Mouse (Mus musculus): Measurements from ENCODE around the gene Ddx27. TPM values are rescaled to one million over a fixed set of nuclear protein-coding genes. Genes with fewer than 3 reads are reported as not detected.
A peak's percentile ranks its signal among the peaks of the same experiment; 100 is the strongest.

Gene Ddx27
- polyA plus RNA-seq, 1 experiment from 2014 or later, result 43.6 TPM

- WGBS, result 80% methylated on average over 5 of the region's 5 CpGs
- H3K36me3 ChIP-seq (ENCODE audit: control insufficient read depth, insufficient read depth, low read length), result no peaks in the 10 kb centered on the region
Observed at GRCm38 (mm10) chr2:167074587-167074986, 59.6 kb downstream of the Ddx27 start.

GRCm38 (mm10) chr2:167076352-167076751, 61.4 kb downstream of the Ddx27 start:
- Histone ChIP-seq H3K4me1 (replicated peaks; ENCODE audit: control insufficient read depth, insufficient read depth, low read length) (peaks cover 13% of the 10 kb centered on the region), H3K9me3 (ENCODE audit: control insufficient read depth, low read length) (no peaks in the 10 kb centered on the region), H3K36me3 (ENCODE audit: control insufficient read depth, insufficient read depth, low read length) (no peaks in the 10 kb centered on the region), H3K4me2 (ENCODE audit: low read depth, low read length) (no peak overlapping the region), H3K4me3 (ENCODE audit: low read length) (no peak overlapping the region), H3K27me3 (ENCODE audit: control insufficient read depth, insufficient read depth, low read depth, low read length) (no peaks in the 10 kb centered on the region), H3K9ac (ENCODE audit: low read length) (no peak overlapping the region), H3K27ac (ENCODE audit: low read length) (no peak overlapping the region)
- 89% methylated on average over 4 of the region's 4 CpGs for WGBS
- ATAC-seq (ENCODE audit: low read depth), result no peak

More at GRCm38 (mm10) chr2:167074587-167074986, 59.6 kb downstream of the Ddx27 start:
- no peaks in the 10 kb centered on the region for H3K27me3 ChIP-seq (ENCODE audit: control insufficient read depth, insufficient read depth, low read depth, low read length)
- ATAC-seq (ENCODE audit: low read depth), result no peak
- no peaks in the 10 kb centered on the region for H3K9me3 ChIP-seq (ENCODE audit: control insufficient read depth, low read length)
- no peak overlapping the region for H3K4me2 ChIP-seq (ENCODE audit: low read depth, low read length)
- H3K4me3 ChIP-seq (ENCODE audit: low read length), result no peak overlapping the region
- H3K27ac ChIP-seq (ENCODE audit: low read length), result no peak overlapping the region
- H3K9ac ChIP-seq (ENCODE audit: low read length), result no peak overlapping the region
- H3K4me1 ChIP-seq (replicated peaks; ENCODE audit: control insufficient read depth, insufficient read depth, low read length), result peaks cover 13% of the 10 kb centered on the region

GRCm38 (mm10) chr2:167076759-167077158, 61.8 kb downstream of the Ddx27 start:
- Histone ChIP-seq H3K27ac (ENCODE audit: low read length) (no peak overlapping the region), H3K36me3 (ENCODE audit: control insufficient read depth, insufficient read depth, low read length) (no peaks in the 10 kb centered on the region), H3K4me1 (replicated peaks; ENCODE audit: control insufficient read depth, insufficient read depth, low read length) (peaks cover 15% of the 10 kb centered on the region), H3K4me2 (ENCODE audit: low read depth, low read length) (no peak overlapping the region), H3K27me3 (ENCODE audit: control insufficient read depth, insufficient read depth, low read depth, low read length) (no peaks in the 10 kb centered on the region), H3K9me3 (ENCODE audit: control insufficient read depth, low read length) (no peaks in the 10 kb centered on the region), H3K9ac (ENCODE audit: low read length) (no peak overlapping the region), H3K4me3 (ENCODE audit: low read length) (no peak overlapping the region)
- WGBS, result 78% methylated on average over 2 of the region's 2 CpGs
- no peak for ATAC-seq (ENCODE audit: low read depth)

GRCm38 (mm10) chr2:167077199-167077962, 62.4 kb downstream of the Ddx27 start:
- ATAC-seq (ENCODE audit: low read depth), result no peak
- H3K36me3 ChIP-seq (ENCODE audit: control insufficient read depth, insufficient read depth, low read length), result no peaks in the 10 kb centered on the region
- no peak overlapping the region for H3K27ac ChIP-seq (ENCODE audit: low read length)
- WGBS, result 71% methylated on average over 11 of the region's 11 CpGs
- H3K9me3 ChIP-seq (ENCODE audit: control insufficient read depth, low read length), result no peaks in the 10 kb centered on the region
- H3K4me3 ChIP-seq (ENCODE audit: low read length), result no peak overlapping the region
- H3K4me1 ChIP-seq (replicated peaks; ENCODE audit: control insufficient read depth, insufficient read depth, low read length), result peaks cover 17% of the 10 kb centered on the region
- H3K27me3 ChIP-seq (ENCODE audit: control insufficient read depth, insufficient read depth, low read depth, low read length), result no peaks in the 10 kb centered on the region
- H3K4me2 ChIP-seq (ENCODE audit: low read depth, low read length), result no peak overlapping the region
- no peak overlapping the region for H3K9ac ChIP-seq (ENCODE audit: low read length)

- no peak overlapping the region for H3K9ac ChIP-seq (ENCODE audit: low read length)
- H3K4me3 ChIP-seq (ENCODE audit: low read length), result no peak overlapping the region
- H3K9me3 ChIP-seq (ENCODE audit: control insufficient read depth, low read length), result no peaks in the 10 kb centered on the region
- H3K27me3 ChIP-seq (ENCODE audit: control insufficient read depth, insufficient read depth, low read depth, low read length), result no peaks in the 10 kb centered on the region
- WGBS, result 26% methylated on average over 7 of the region's 7 CpGs
- H3K27ac ChIP-seq (ENCODE audit: low read length), result no peak overlapping the region
- ATAC-seq (ENCODE audit: low read depth), result no peak
- H3K36me3 ChIP-seq (ENCODE audit: control insufficient read depth, insufficient read depth, low read length), result no peaks in the 10 kb centered on the region
- no peak overlapping the region for H3K4me2 ChIP-seq (ENCODE audit: low read depth, low read length)
- H3K4me1 ChIP-seq (replicated peaks; ENCODE audit: control insufficient read depth, insufficient read depth, low read length), result peaks cover 17% of the 10 kb centered on the region
Observed at GRCm38 (mm10) chr2:167078486-167078885, 63.5 kb downstream of the Ddx27 start.

- peak; percentile 36; the same call in 1 of the 2 replicates for ATAC-seq (ENCODE audit: low read depth)
- H3K4me2 ChIP-seq (ENCODE audit: low read depth, low read length), result no peak overlapping the region
- no peaks in the 10 kb centered on the region for H3K9me3 ChIP-seq (ENCODE audit: control insufficient read depth, low read length)
- no peaks in the 10 kb centered on the region for H3K27me3 ChIP-seq (ENCODE audit: control insufficient read depth, insufficient read depth, low read depth, low read length)
- H3K36me3 ChIP-seq (ENCODE audit: control insufficient read depth, insufficient read depth, low read length), result no peaks in the 10 kb centered on the region
- WGBS, result 36% methylated on average over 9 of the region's 9 CpGs
- H3K9ac ChIP-seq (ENCODE audit: low read length), result no peak overlapping the region
- no peak overlapping the region for H3K4me3 ChIP-seq (ENCODE audit: low read length)
- no peak overlapping the region; the same call in none of the 2 replicates for H3K27ac ChIP-seq (ENCODE audit: low read length)
- peaks cover 17% of the 10 kb centered on the region for H3K4me1 ChIP-seq (replicated peaks; ENCODE audit: control insufficient read depth, insufficient read depth, low read length)
Observed at GRCm38 (mm10) chr2:167078931-167079495, 64.0 kb downstream of the Ddx27 start.

- Histone ChIP-seq H3K4me3 (ENCODE audit: low read length) (no peak overlapping the region), H3K9me3 (ENCODE audit: control insufficient read depth, low read length) (no peaks in the 10 kb centered on the region), H3K4me2 (ENCODE audit: low read depth, low read length) (no peak overlapping the region), H3K36me3 (ENCODE audit: control insufficient read depth, insufficient read depth, low read length) (no peaks in the 10 kb centered on the region), H3K4me1 (replicated peaks; ENCODE audit: control insufficient read depth, insufficient read depth, low read length) (peaks cover 17% of the 10 kb centered on the region), H3K27ac (ENCODE audit: low read length) (no peak overlapping the region; the same call in 1 of the 2 replicates), H3K9ac (ENCODE audit: low read length) (no peak overlapping the region), H3K27me3 (ENCODE audit: control insufficient read depth, insufficient read depth, low read depth, low read length) (no peaks in the 10 kb centered on the region)
- 42% methylated on average over 18 of the region's 18 CpGs for WGBS
- peak; percentile 48 for ATAC-seq (ENCODE audit: low read depth)
Observed at GRCm38 (mm10) chr2:167079535-167080257, 64.7 kb downstream of the Ddx27 start.

GRCm38 (mm10) chr2:167080387-167080786, 65.4 kb downstream of the Ddx27 start:
- 64% methylated on average over 3 of the region's 3 CpGs for WGBS
- Histone ChIP-seq H3K9ac (ENCODE audit: low read length) (no peak overlapping the region), H3K4me3 (ENCODE audit: low read length) (no peak overlapping the region), H3K36me3 (ENCODE audit: control insufficient read depth, insufficient read depth, low read length) (no peaks in the 10 kb centered on the region), H3K4me2 (ENCODE audit: low read depth, low read length) (no peak overlapping the region), H3K27ac (ENCODE audit: low read length) (no peak overlapping the region), H3K9me3 (ENCODE audit: control insufficient read depth, low read length) (no peaks in the 10 kb centered on the region), H3K4me1 (replicated peaks; ENCODE audit: control insufficient read depth, insufficient read depth, low read length) (peaks cover 17% of the 10 kb centered on the region), H3K27me3 (ENCODE audit: control insufficient read depth, insufficient read depth, low read depth, low read length) (no peaks in the 10 kb centered on the region)
- no peak for ATAC-seq (ENCODE audit: low read depth)

- Histone ChIP-seq H3K9me3 (ENCODE audit: control insufficient read depth, low read length) (no peaks in the 10 kb centered on the region), H3K4me3 (ENCODE audit: low read length) (no peak overlapping the region), H3K4me2 (ENCODE audit: low read depth, low read length) (no peak overlapping the region), H3K4me1 (replicated peaks; ENCODE audit: control insufficient read depth, insufficient read depth, low read length) (peaks cover 17% of the 10 kb centered on the region), H3K36me3 (ENCODE audit: control insufficient read depth, insufficient read depth, low read length) (no peaks in the 10 kb centered on the region), H3K27ac (ENCODE audit: low read length) (no peak overlapping the region), H3K9ac (ENCODE audit: low read length) (no peak overlapping the region), H3K27me3 (ENCODE audit: control insufficient read depth, insufficient read depth, low read depth, low read length) (no peaks in the 10 kb centered on the region)
- WGBS, result 53% methylated on average over 6 of the region's 6 CpGs
- ATAC-seq (ENCODE audit: low read depth), result no peak
Observed at GRCm38 (mm10) chr2:167081135-167081534, 66.1 kb downstream of the Ddx27 start.
